Mouse (Mus musculus) induced T-regulatory cell, adult 2 months (primary cell): Measurements from ENCODE around the gene Cryba4.

ENCODE experiments used
- DNase-seq: peaks from one replicate; pipeline ENCODE4 v3.0.0-alpha.2; 2012; ENCODE audit warnings: low read depth

Cryba4 gene

GRCm38 (mm10) chr5:112285548-112286085, 33.3 kb upstream of the Cryba4 start:
- DNase-seq = no peak

GRCm38 (mm10) chr5:112284203-112284582, 31.9 kb upstream of the Cryba4 start:
- no peak for DNase-seq

GRCm38 (mm10) chr5:112283543-112284202, 31.4 kb upstream of the Cryba4 start:
- DNase-seq = peak; percentile 56

GRCm38 (mm10) chr5:112282780-112283482, 30.6 kb upstream of the Cryba4 start:
- peak; percentile 54 for DNase-seq

- DNase-seq = no peak
Measured at GRCm38 (mm10) chr5:112282123-112282779, 29.9 kb upstream of the Cryba4 start.

- no peak for DNase-seq
Measured at GRCm38 (mm10) chr5:112281676-112282075, 29.4 kb upstream of the Cryba4 start.

GRCm38 (mm10) chr5:112280863-112281660, 28.7 kb upstream of the Cryba4 start:
- no peak for DNase-seq

GRCm38 (mm10) chr5:112280151-112280550, 27.8 kb upstream of the Cryba4 start:
- DNase-seq = no peak

GRCm38 (mm10) chr5:112279181-112280021, 27.1 kb upstream of the Cryba4 start:
- peak; percentile 60 for DNase-seq

GRCm38 (mm10) chr5:112277906-112278470, 25.7 kb upstream of the Cryba4 start:
- peak; percentile 76 for DNase-seq

- peak; percentile 81 for DNase-seq
Measured at GRCm38 (mm10) chr5:112276907-112277348, 24.6 kb upstream of the Cryba4 start.

GRCm38 (mm10) chr5:112276267-112276873, 24.1 kb upstream of the Cryba4 start, which contains the start of gene Tpst2:
Tpst2 (plus strand) TSS chr5:112276691.
- peak; percentile 100 for DNase-seq

- DNase-seq = peak; percentile 88
Measured at GRCm38 (mm10) chr5:112275021-112275804, 22.9 kb upstream of the Cryba4 start.

- DNase-seq = peak; percentile 96
Measured at GRCm38 (mm10) chr5:112273746-112274463, 21.6 kb upstream of the Cryba4 start.

- peak; percentile 92 for DNase-seq
Measured at GRCm38 (mm10) chr5:112272934-112273333, 20.6 kb upstream of the Cryba4 start.

GRCm38 (mm10) chr5:112270764-112271541, 18.6 kb upstream of the Cryba4 start:
- DNase-seq = peak; percentile 92

- no peak for DNase-seq
Measured at GRCm38 (mm10) chr5:112266011-112266777, 13.9 kb upstream of the Cryba4 start.
